Mouse (Mus musculus): Measurements from ENCODE around the gene Pdhx.
A peak's percentile ranks its signal among the peaks of the same experiment; 100 is the strongest.

Gene Pdhx

GRCm38 (mm10) chr2:103073219-103073982 lies at the start of gene Pdhx, which contains the start of gene Apip:
TSS of gene Pdhx (minus strand) at chr2:103073513.
TSS of gene Apip (plus strand) at chr2:103073675.
- DNase-seq = peak; percentile 100

- DNase-seq = no peak
These were observed 46.0 kb upstream of the Pdhx start for GRCm38 (mm10) chr2:103119197-103119854.

DNA sequence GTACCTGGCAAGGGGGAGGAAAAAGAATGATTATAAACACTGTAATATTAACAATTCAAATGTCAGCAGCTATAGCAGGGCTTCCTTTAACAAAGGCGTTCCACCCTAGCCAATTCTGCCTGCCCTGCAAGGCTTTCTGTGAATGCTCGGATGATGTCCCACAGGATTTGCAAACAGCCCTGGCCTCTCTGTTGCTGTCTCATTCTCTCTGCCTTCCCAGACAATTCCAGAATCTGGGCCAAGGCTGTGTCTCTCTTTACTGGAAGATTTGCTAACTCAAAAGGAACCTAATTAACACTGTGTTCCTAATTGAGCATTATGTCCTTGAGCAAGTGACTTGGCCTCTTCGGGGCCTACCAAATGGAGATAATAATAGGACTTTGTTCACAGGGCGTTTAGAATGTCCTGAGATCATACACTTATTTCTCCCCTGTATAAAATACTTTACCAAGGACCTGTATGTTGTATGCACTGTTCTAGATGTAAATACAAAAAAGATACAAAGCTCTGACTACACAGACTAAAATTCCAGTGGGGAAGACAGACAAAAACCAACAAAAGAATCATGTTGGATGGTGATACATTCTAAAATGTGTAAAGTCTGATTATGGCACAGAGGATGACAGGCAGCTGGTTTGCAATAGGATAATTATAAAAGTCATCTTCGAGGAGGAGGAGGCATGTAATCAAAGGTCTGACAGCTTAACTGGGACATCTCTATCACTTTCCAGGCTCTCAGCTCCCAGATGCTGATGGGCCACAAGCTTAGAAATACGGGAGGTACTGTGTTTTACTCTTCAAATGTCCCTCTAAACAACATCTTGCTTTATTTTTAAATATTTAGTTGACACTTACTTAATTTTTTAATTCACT lies 45.2 kb upstream of the Pdhx start:
- DNase-seq = no peak

DNA sequence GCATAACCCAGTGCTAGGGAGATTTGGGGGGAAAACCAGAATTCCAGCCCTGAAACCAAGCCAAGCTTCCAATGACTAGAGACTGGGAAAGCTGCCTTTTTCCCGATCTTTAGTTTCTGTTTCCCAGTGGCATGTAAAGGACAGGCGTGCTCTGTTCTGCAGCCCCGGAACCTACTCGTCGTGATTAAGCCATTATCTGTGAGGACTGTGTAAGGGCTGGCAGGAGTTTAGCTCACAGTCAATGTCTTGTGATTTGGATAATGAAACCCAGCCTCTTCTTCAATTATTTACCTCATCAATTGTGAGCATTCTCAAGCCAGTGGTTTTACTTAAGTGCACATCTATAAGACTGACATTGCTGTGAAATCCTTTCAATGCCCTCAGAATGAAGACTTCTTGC lies 43.9 kb upstream of the Pdhx start:
- no peak for DNase-seq

DNA sequence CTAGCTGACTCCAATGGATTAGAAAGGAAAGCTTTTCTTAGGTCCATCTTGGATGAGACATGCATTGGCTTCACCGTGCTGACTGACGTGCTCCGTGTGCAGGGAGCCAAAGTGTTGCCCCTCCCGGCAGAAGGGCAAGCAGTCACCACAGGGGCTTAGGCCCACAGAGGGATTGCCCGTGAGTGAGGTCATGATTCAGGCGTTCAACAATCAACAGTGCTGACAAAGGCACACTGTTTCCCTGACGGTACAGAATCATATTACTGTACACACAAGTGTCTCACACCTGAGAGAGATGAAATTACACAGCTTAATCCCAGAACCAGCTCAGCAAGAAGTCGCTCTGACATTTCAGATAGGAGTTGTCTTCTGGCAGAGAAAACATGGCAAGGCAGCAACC lies 38.4 kb upstream of the Pdhx start:
- DNase-seq = no peak

GRCm38 (mm10) chr2:103106172-103106571 lies 32.9 kb upstream of the Pdhx start:
- DNase-seq = no peak

GRCm38 (mm10) chr2:103102595-103102994 lies 29.3 kb upstream of the Pdhx start:
- no peak for DNase-seq

DNA sequence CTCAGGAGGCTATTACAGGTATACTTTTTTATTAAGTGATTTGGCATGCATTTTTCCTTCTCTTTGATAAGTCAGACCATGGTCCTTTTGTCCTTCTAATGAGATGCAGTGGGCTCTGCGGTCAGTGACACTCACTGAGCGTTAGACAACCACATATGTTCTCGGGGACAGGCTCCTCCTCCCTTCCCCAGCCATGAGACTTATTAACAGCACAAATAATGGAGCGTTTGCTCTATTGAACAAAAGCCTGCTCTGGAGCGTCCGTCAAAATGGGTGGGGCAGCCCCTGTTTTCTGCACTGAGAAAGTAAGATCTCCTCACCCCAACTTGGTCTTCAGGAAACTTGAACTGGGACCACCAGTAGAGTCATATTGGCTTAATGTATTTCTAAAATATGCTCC lies 16.2 kb upstream of the Pdhx start:
- no peak for DNase-seq

GRCm38 (mm10) chr2:103088099-103088498 lies 14.8 kb upstream of the Pdhx start:
- DNase-seq = no peak

DNA sequence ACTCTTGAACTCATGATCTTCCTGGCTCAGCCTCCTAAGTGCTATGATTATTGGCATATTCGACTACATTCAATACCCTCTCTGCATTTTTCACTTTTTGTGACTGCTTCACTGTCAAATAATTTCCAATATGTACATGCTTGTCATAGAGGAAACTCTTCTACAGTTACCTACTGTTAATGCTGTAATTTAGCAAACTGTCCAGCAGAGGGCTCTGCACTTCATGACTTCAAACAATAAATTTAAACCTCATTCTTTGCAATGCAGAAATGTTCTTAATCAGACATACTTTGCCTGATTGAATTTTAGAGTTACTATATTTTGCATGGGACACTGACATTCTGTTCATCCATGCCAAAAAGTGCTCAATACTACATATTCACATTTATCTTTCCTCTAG lies 13.1 kb upstream of the Pdhx start:
- DNase-seq = no peak

GRCm38 (mm10) chr2:103085633-103086032 lies 12.3 kb upstream of the Pdhx start:
- DNase-seq = no peak

GRCm38 (mm10) chr2:103084451-103084850 lies 11.1 kb upstream of the Pdhx start:
- DNase-seq = no peak

DNA sequence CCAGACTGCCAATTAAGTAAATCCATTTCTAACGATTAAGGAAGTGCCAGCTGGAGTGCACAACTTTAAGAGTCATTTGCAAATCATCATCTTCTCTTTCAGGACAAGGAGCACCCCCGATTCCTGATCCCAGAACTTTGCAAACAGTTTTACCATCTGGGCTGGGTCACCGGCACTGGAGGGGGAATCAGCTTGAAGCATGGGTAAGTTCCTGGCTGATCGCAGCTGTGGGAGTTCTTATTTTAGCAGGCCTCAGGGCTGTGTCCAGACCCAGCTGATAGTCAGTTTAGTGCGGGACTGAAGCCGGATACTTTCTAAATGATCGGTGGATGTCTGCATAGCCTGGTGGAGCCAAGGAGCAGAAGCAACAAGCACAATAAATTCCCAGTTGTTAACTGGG lies 9.5 kb upstream of the Pdhx start:
- no peak for DNase-seq

- DNase-seq = no peak
These were observed 8.4 kb upstream of the Pdhx start for GRCm38 (mm10) chr2:103081706-103082105.

- DNase-seq = no peak
These were observed 7.8 kb upstream of the Pdhx start for GRCm38 (mm10) chr2:103081117-103081516.

- DNase-seq = no peak
These were observed 2.7 kb downstream of the Pdhx start for GRCm38 (mm10) chr2:103070586-103070985.

DNA sequence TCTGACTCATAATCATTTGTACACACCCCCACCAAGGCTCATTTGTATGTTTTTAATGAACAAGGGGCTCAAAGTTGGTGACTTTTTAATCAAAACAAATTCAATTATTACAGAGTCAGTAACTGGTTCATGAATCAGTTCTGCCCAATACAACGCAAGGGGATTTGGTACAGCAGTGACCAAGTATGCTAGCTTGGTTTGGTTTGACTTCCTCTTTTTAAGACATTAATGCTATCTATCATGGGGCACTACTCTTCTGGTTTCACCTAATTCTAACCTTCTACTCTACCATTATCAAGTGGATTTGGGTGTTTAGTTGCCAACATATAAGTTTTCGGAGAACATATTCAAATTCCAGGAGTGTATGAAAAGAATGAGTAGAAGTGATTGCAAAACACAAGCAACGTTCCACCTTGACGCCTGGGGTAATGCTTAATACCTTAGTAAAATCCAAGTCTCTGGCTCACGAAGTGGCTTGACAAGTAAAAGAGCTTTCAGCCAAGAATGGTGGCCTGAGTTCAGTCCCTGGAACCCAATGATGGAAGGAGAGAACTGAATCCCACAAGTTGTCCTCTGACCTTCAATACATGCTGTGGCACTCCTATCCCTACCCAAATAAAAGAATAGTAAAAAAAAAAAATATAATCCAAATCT lies 3.4 kb downstream of the Pdhx start:
- no peak for DNase-seq

- no peak for DNase-seq
These were observed 4.7 kb downstream of the Pdhx start for GRCm38 (mm10) chr2:103068602-103069001.

- no peak for DNase-seq
These were observed 5.6 kb downstream of the Pdhx start for GRCm38 (mm10) chr2:103067552-103068207.

- no peak for DNase-seq
These were observed 6.4 kb downstream of the Pdhx start for GRCm38 (mm10) chr2:103066683-103067551.

DNA sequence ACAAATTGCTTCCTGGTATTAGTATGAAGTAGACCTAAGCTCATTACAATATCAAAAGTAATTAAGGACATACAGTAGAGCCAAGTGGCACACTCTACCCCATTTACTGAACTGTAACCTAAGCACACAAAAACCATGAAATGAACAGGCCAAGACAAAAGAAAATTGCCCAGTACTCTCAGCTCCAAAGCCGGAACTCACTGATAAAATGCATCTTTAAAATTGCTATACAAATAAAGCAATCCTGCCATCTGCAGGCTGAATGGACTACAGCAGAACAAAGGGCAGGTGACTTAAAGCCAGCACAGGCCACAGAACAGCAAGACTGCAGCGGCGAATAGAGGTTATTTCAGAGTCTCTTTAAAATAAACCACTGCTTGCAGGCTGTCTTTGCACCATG lies 10.4 kb downstream of the Pdhx start:
- DNase-seq = peak; percentile 16

Measured in layer of hippocampus, adult 9-11 months (tissue).